Mouse (Mus musculus): ENCODE data around the gene Kcnj14. TPM values are rescaled to one million over a fixed set of nuclear protein-coding genes. Genes with fewer than 3 reads are reported as not detected.

Kcnj14 gene
- polyA plus RNA-seq, 2 experiments = 1.1 to 1.7 TPM

DNA sequence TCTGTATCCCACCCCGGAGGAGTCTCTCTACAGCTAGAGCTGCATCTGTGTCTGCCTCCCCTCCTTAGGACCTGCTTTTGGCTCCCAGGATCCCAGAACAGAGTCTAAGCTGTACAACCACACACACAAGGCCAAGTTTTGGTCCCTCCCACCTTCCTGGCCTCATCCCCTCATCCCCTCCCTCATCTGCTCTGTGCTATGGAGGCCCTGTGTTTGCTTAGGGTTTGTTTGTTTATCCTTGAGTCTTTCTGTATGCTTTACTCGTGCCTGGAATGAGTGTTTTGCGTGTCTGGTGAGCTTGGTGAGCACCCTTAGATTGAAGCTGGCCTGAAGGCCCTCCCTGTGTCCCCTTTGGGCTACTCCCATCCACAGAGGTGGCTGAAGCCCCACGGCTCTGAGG, 34.4 kb upstream of the Kcnj14 start:
- Histone ChIP-seq H3K27ac (replicated peaks; ENCODE audit: low read depth, low read length) (no peak overlapping the region), H3K4me2 (replicated peaks; ENCODE audit: low read depth, low read length, severe bottlenecking) (no peak overlapping the region), H3K9me3 (ENCODE audit: control insufficient read depth, low read length) (no peaks in the 10 kb centered on the region), H3K9ac (ENCODE audit: low read depth, low read length, severe bottlenecking) (no peak overlapping the region), H3K4me1 (ENCODE audit: control insufficient read depth, insufficient read depth, low read length) (peaks cover 8% of the 10 kb centered on the region; the same call in 1 of the 2 replicates), H3K36me3 (ENCODE audit: control insufficient read depth, insufficient read depth, low read length) (no peaks in the 10 kb centered on the region), H3K4me3 (replicated peaks; ENCODE audit: low read length) (no peak overlapping the region), H3K27me3 (ENCODE audit: control insufficient read depth, insufficient read depth, low read length) (0 out of 2 replicates have a peak, but pooled peaks cover 9% of the 10 kb centered on the region)
- no peak for DNase-seq (ENCODE audit: low spot score)
- ATAC-seq (ENCODE audit: low FRiP score, low read depth) = no peak
- 47% methylated on average over 4 of the region's 4 CpGs for WGBS
- TF ChIP-seq POLR2A (IDR thresholded peaks at IDR 0.05; ENCODE audit: borderline replicate concordance, extremely low read depth, insufficient read depth, insufficient read length) = no peak

DNA sequence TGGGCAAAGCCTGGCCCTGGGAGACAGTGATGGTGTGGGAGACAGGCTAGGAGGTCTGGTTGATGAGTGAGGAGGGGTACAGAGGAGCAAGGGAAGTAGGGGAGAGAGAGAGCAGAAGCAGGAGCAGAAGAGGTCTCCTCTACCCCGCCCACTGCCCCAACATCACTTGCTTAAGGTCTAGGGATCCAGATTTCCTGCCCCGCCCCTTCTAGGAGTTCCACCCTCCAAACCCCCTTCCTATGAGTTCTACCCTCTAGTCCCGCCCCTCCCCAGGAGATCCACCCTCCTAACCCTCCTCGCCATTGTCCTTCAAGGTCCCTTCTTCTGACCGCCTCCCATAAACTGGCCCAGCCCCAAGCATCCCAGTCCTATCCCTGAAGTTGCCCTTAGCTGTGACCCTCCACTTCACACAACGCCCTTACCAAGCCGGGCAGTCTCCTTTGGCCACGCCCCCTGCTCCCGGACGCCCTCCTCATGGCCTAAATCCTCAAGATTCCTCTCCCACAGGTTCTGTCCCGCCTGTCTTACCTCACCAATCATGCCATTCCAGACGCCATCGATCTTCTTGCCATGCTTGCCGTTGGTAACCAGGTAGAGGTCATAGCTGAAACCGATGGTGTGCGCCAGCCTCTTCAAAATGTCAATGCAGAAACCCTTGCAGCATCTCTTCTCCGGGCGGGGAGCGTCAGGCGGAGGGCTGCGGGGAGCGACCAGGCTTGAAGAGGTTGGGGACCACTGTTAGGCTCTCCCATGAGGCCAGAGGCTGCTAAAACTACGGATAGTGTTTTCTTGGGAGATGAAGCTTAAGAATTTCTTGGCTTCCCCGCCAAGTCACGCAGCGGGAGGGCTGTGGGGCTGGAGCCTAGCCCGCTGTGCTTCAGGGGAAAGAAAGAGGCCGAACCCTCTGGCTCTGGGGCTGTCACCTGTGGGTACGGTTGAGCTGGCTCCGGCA, 32.6 kb upstream of the Kcnj14 start:
- DNase-seq (ENCODE audit: low spot score) = no peak
- Histone ChIP-seq H3K27ac (replicated peaks; ENCODE audit: low read depth, low read length) (no peak overlapping the region), H3K4me1 (ENCODE audit: control insufficient read depth, insufficient read depth, low read length) (peaks cover 8% of the 10 kb centered on the region; the same call in 1 of the 2 replicates), H3K27me3 (ENCODE audit: control insufficient read depth, insufficient read depth, low read length) (0 out of 2 replicates have a peak, but pooled peaks cover 9% of the 10 kb centered on the region), H3K4me3 (replicated peaks; ENCODE audit: low read length) (peak overlapping the region; percentile 31), H3K36me3 (ENCODE audit: control insufficient read depth, insufficient read depth, low read length) (no peaks in the 10 kb centered on the region), H3K9me3 (ENCODE audit: control insufficient read depth, low read length) (no peaks in the 10 kb centered on the region), H3K9ac (ENCODE audit: low read depth, low read length, severe bottlenecking) (peak overlapping the region; percentile 38), H3K4me2 (replicated peaks; ENCODE audit: low read depth, low read length, severe bottlenecking) (peak overlapping the region; percentile 48)
- ATAC-seq (ENCODE audit: low FRiP score, low read depth) = peak; percentile 66
- TF ChIP-seq POLR2A (IDR thresholded peaks at IDR 0.05; ENCODE audit: borderline replicate concordance, extremely low read depth, insufficient read depth, insufficient read length) = no peak
- WGBS = 3% methylated on average over 27 of the region's 30 CpGs

DNA sequence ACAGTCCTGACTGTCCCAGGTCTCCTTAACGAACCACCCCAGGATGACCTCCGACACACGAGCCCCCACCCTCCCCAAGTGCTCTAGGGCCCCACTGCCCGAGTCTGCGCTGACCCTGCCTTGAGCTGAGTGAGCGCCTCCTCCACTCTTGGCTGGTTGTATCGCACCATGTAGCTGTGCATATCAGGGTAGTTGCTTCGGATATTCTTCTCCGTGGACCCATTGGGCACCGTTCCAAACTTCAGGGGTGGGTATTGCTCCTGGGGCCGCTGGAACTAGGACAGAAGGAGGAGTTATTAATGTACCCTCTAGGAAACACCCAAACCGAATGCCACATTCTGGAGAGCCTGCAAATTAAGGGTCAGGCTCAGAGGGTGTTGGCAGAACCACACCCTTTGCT, 28.5 kb upstream of the Kcnj14 start:
- Histone ChIP-seq H3K4me2 (replicated peaks; ENCODE audit: low read depth, low read length, severe bottlenecking) (no peak overlapping the region), H3K27ac (replicated peaks; ENCODE audit: low read depth, low read length) (no peak overlapping the region), H3K27me3 (ENCODE audit: control insufficient read depth, insufficient read depth, low read length) (0 out of 2 replicates have a peak, but pooled peaks cover 6% of the 10 kb centered on the region), H3K9me3 (ENCODE audit: control insufficient read depth, low read length) (no peaks in the 10 kb centered on the region), H3K36me3 (ENCODE audit: control insufficient read depth, insufficient read depth, low read length) (no peaks in the 10 kb centered on the region), H3K9ac (ENCODE audit: low read depth, low read length, severe bottlenecking) (no peak overlapping the region), H3K4me3 (replicated peaks; ENCODE audit: low read length) (no peak overlapping the region), H3K4me1 (ENCODE audit: control insufficient read depth, insufficient read depth, low read length) (peaks cover 6% of the 10 kb centered on the region)
- TF ChIP-seq POLR2A (IDR thresholded peaks at IDR 0.05; ENCODE audit: borderline replicate concordance, extremely low read depth, insufficient read depth, insufficient read length) = no peak
- WGBS = 83% methylated on average over 12 of the region's 12 CpGs
- DNase-seq (ENCODE audit: low spot score) (no peak), ATAC-seq (ENCODE audit: low FRiP score, low read depth) (no peak)

DNA sequence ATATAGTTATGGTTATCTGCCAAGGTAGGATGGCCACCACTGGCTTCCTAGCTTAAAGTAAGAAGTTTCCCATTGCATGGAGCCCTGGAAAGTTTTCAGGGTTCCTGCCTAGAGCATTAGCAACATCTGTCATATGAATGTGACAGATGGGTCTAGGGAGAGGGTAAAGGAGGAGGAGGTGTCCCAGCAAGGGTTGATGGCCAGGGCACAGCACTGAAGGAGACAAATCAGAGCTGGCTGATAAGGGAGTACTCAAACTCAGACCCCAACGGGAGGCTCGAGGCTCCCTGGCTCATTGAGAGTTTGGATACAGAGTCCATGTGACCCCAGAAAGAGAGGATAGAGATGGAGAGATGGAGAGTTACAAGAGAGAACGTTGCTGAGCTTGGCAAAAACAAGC, 26.1 kb upstream of the Kcnj14 start:
- DNase-seq (ENCODE audit: low spot score) = no peak
- 64% methylated on average over 3 of the region's 3 CpGs for WGBS
- Histone ChIP-seq H3K27me3 (ENCODE audit: control insufficient read depth, insufficient read depth, low read length) (no peaks in the 10 kb centered on the region), H3K4me1 (ENCODE audit: control insufficient read depth, insufficient read depth, low read length) (no peaks in the 10 kb centered on the region; the same call in 1 of the 2 replicates), H3K4me3 (replicated peaks; ENCODE audit: low read length) (no peak overlapping the region), H3K36me3 (ENCODE audit: control insufficient read depth, insufficient read depth, low read length) (no peaks in the 10 kb centered on the region), H3K4me2 (replicated peaks; ENCODE audit: low read depth, low read length, severe bottlenecking) (no peak overlapping the region), H3K9me3 (ENCODE audit: control insufficient read depth, low read length) (no peaks in the 10 kb centered on the region), H3K27ac (replicated peaks; ENCODE audit: low read depth, low read length) (no peak overlapping the region), H3K9ac (ENCODE audit: low read depth, low read length, severe bottlenecking) (no peak overlapping the region)
- ATAC-seq (ENCODE audit: low FRiP score, low read depth) = no peak
- no peak for TF ChIP-seq POLR2A (IDR thresholded peaks at IDR 0.05; ENCODE audit: borderline replicate concordance, extremely low read depth, insufficient read depth, insufficient read length)

DNA sequence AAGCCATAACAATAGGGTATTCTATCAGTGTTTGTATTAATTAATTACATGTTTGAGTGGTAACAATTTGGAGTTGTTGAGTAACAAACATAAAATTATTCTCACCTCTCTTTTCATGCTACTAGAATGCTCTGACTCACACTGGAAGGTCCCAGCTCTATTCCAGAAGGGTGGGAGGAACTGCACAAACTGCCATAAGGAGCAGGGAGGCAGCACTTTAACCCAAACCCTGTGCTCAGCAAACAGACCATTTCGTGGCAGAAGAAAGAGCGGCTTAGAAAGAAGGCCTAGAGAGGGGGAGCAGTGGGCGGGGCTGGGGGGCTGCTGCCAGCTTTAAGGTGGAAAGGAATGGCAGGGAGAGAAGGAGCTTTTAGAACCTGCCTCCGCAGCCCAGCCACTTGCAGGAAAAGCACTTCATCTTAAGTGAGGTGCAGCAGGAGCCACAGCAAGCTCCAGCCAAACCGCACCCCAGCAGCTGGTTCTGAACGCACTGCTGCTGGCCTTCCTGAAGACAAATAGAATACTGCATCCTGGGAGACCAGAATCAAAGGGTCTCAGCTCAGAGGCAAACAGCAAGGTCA, 24.0 kb upstream of the Kcnj14 start:
- TF ChIP-seq POLR2A (IDR thresholded peaks at IDR 0.05; ENCODE audit: borderline replicate concordance, extremely low read depth, insufficient read depth, insufficient read length) = no peak
- no peak for ATAC-seq (ENCODE audit: low FRiP score, low read depth)
- Histone ChIP-seq H3K9me3 (ENCODE audit: control insufficient read depth, low read length) (no peaks in the 10 kb centered on the region), H3K27ac (replicated peaks; ENCODE audit: low read depth, low read length) (no peak overlapping the region), H3K4me1 (ENCODE audit: control insufficient read depth, insufficient read depth, low read length) (no peaks in the 10 kb centered on the region; the same call in 1 of the 2 replicates), H3K9ac (ENCODE audit: low read depth, low read length, severe bottlenecking) (peak overlapping the region; percentile 41; the same call in 1 of the 2 replicates), H3K27me3 (ENCODE audit: control insufficient read depth, insufficient read depth, low read length) (no peaks in the 10 kb centered on the region), H3K4me2 (replicated peaks; ENCODE audit: low read depth, low read length, severe bottlenecking) (0 out of 2 replicates have a peak overlapping the region, but pooled peaks have one; percentile 3), H3K36me3 (ENCODE audit: control insufficient read depth, insufficient read depth, low read length) (no peaks in the 10 kb centered on the region), H3K4me3 (replicated peaks; ENCODE audit: low read length) (no peak overlapping the region)
- DNase-seq (ENCODE audit: low spot score) = no peak
- WGBS = 11% methylated on average over 6 of the region's 6 CpGs

Measured in limb, embryonic 14.5 days (tissue).